Mouse (Mus musculus): ENCODE data around the gene Hoxd13. TPM values are rescaled to one million over a fixed set of nuclear protein-coding genes. Genes with fewer than 3 reads are reported as not detected.
A peak's percentile ranks its signal among the peaks of the same experiment; 100 is the strongest.

The Hoxd13 gene
- not detected in 2 replicates for polyA plus RNA-seq (2014; fragmentation: Nextera tagmentation; extraction: Ambion mirVana)

- peak; percentile 74 for ATAC-seq (replicated peaks; ENCODE audit: low FRiP score)
- WGBS: 0% methylated on average over 18 of the region's 51 CpGs
Observed at GRCm38 (mm10) chr2:74667842-74668357, at the start of gene Hoxd13. TSS of gene Hoxd13 (plus strand) at chr2:74668310.

GRCm38 (mm10) chr2:74619676-74620246 is 48.3 kb upstream of the Hoxd13 start:
- Histone ChIP-seq H3K9me3 (ENCODE audit: control insufficient read depth, low read length) (no peaks in the 10 kb centered on the region), H3K9ac (ENCODE audit: low read length) (no peak overlapping the region), H3K27ac (ENCODE audit: low read depth, low read length) (no peak overlapping the region), H3K4me3 (ENCODE audit: low read depth, low read length) (no peak overlapping the region), H3K36me3 (ENCODE audit: control insufficient read depth, insufficient read depth, low read length) (no peaks in the 10 kb centered on the region), H3K27me3 (ENCODE audit: control insufficient read depth, insufficient read depth, low read length) (no peaks in the 10 kb centered on the region), H3K4me1 (replicated peaks; ENCODE audit: control insufficient read depth, insufficient read depth, low read length) (no peaks in the 10 kb centered on the region), H3K4me2 (ENCODE audit: low read depth, low read length, severe bottlenecking) (no peak overlapping the region)
- ATAC-seq (replicated peaks; ENCODE audit: low FRiP score): no peak
- DNase-seq (ENCODE audit: low spot score): no peak
- 87% methylated on average over 3 of the region's 3 CpGs for WGBS

More at GRCm38 (mm10) chr2:74667842-74668357, at the start of gene Hoxd13:
- Histone ChIP-seq H3K27ac (ENCODE audit: low read depth, low read length) (no peak within 1 kb of the TSS), H3K27me3 (ENCODE audit: control insufficient read depth, insufficient read depth, low read length) (peaks cover 95% of the 10 kb centered on the region), H3K4me3 (ENCODE audit: low read depth, low read length) (peak within 1 kb of the TSS; percentile 28), H3K9ac (ENCODE audit: low read length) (no peak within 1 kb of the TSS), H3K4me1 (replicated peaks; ENCODE audit: control insufficient read depth, insufficient read depth, low read length) (peaks cover 8% of the 10 kb centered on the region; the same call in 1 of the 2 replicates), H3K9me3 (ENCODE audit: control insufficient read depth, low read length) (no peaks in the 10 kb centered on the region), H3K4me2 (ENCODE audit: low read depth, low read length, severe bottlenecking) (peak within 1 kb of the TSS; percentile 50), H3K36me3 (ENCODE audit: control insufficient read depth, insufficient read depth, low read length) (no peaks in the 10 kb centered on the region)
- peak; percentile 75 for DNase-seq (ENCODE audit: low spot score)

- no peaks in the 10 kb centered on the region for H3K4me1 ChIP-seq (replicated peaks; ENCODE audit: control insufficient read depth, insufficient read depth, low read length)
- no peak overlapping the region for H3K4me2 ChIP-seq (ENCODE audit: low read depth, low read length, severe bottlenecking)
- no peaks in the 10 kb centered on the region for H3K27me3 ChIP-seq (ENCODE audit: control insufficient read depth, insufficient read depth, low read length)
- H3K9ac ChIP-seq (ENCODE audit: low read length): no peak overlapping the region
- no peak overlapping the region for H3K27ac ChIP-seq (ENCODE audit: low read depth, low read length)
- 90% methylated on average over 10 of the region's 10 CpGs for WGBS
- no peaks in the 10 kb centered on the region for H3K9me3 ChIP-seq (ENCODE audit: control insufficient read depth, low read length)
- DNase-seq (ENCODE audit: low spot score): no peak
- H3K4me3 ChIP-seq (ENCODE audit: low read depth, low read length): no peak overlapping the region
- ATAC-seq (replicated peaks; ENCODE audit: low FRiP score): no peak
- no peaks in the 10 kb centered on the region for H3K36me3 ChIP-seq (ENCODE audit: control insufficient read depth, insufficient read depth, low read length)
Observed at GRCm38 (mm10) chr2:74620368-74620767, 47.7 kb upstream of the Hoxd13 start.

- H3K4me1 ChIP-seq (replicated peaks; ENCODE audit: control insufficient read depth, insufficient read depth, low read length): no peaks in the 10 kb centered on the region
- WGBS: 69% methylated on average over 4 of the region's 4 CpGs
- no peaks in the 10 kb centered on the region for H3K36me3 ChIP-seq (ENCODE audit: control insufficient read depth, insufficient read depth, low read length)
- DNase-seq (ENCODE audit: low spot score) (no peak), ATAC-seq (replicated peaks; ENCODE audit: low FRiP score) (no peak)
- no peaks in the 10 kb centered on the region for H3K27me3 ChIP-seq (ENCODE audit: control insufficient read depth, insufficient read depth, low read length)
- no peak overlapping the region for H3K9ac ChIP-seq (ENCODE audit: low read length)
- H3K9me3 ChIP-seq (ENCODE audit: control insufficient read depth, low read length): no peaks in the 10 kb centered on the region
- no peak overlapping the region for H3K4me3 ChIP-seq (ENCODE audit: low read depth, low read length)
- no peak overlapping the region for H3K27ac ChIP-seq (ENCODE audit: low read depth, low read length)
- H3K4me2 ChIP-seq (ENCODE audit: low read depth, low read length, severe bottlenecking): no peak overlapping the region
Observed at GRCm38 (mm10) chr2:74635412-74635811, 32.7 kb upstream of the Hoxd13 start.

- no peak for DNase-seq (ENCODE audit: low spot score)
- Histone ChIP-seq H3K4me3 (ENCODE audit: low read depth, low read length) (no peak overlapping the region), H3K27ac (ENCODE audit: low read depth, low read length) (no peak overlapping the region), H3K4me1 (replicated peaks; ENCODE audit: control insufficient read depth, insufficient read depth, low read length) (no peaks in the 10 kb centered on the region), H3K27me3 (ENCODE audit: control insufficient read depth, insufficient read depth, low read length) (peaks cover 30% of the 10 kb centered on the region), H3K9ac (ENCODE audit: low read length) (no peak overlapping the region), H3K36me3 (ENCODE audit: control insufficient read depth, insufficient read depth, low read length) (no peaks in the 10 kb centered on the region), H3K9me3 (ENCODE audit: control insufficient read depth, low read length) (no peaks in the 10 kb centered on the region), H3K4me2 (ENCODE audit: low read depth, low read length, severe bottlenecking) (no peak overlapping the region)
- ATAC-seq (replicated peaks; ENCODE audit: low FRiP score): no peak
- WGBS: 81% methylated on average over 5 of the region's 5 CpGs
Observed at GRCm38 (mm10) chr2:74642431-74642830, 25.7 kb upstream of the Hoxd13 start.

GRCm38 (mm10) chr2:74645631-74646030 is 22.5 kb upstream of the Hoxd13 start:
- H3K9ac ChIP-seq (ENCODE audit: low read length): no peak overlapping the region
- H3K4me1 ChIP-seq (replicated peaks; ENCODE audit: control insufficient read depth, insufficient read depth, low read length): no peaks in the 10 kb centered on the region
- no peak overlapping the region for H3K4me3 ChIP-seq (ENCODE audit: low read depth, low read length)
- H3K27ac ChIP-seq (ENCODE audit: low read depth, low read length): no peak overlapping the region
- peaks cover 62% of the 10 kb centered on the region for H3K27me3 ChIP-seq (ENCODE audit: control insufficient read depth, insufficient read depth, low read length)
- H3K36me3 ChIP-seq (ENCODE audit: control insufficient read depth, insufficient read depth, low read length): no peaks in the 10 kb centered on the region
- no peak for DNase-seq (ENCODE audit: low spot score)
- ATAC-seq (replicated peaks; ENCODE audit: low FRiP score): no peak
- no peaks in the 10 kb centered on the region for H3K9me3 ChIP-seq (ENCODE audit: control insufficient read depth, low read length)
- H3K4me2 ChIP-seq (ENCODE audit: low read depth, low read length, severe bottlenecking): no peak overlapping the region
- WGBS: 85% methylated on average over 3 of the region's 3 CpGs

GRCm38 (mm10) chr2:74647082-74647864 is 20.8 kb upstream of the Hoxd13 start:
- DNase-seq (ENCODE audit: low spot score): no peak
- H3K4me2 ChIP-seq (ENCODE audit: low read depth, low read length, severe bottlenecking): no peak overlapping the region
- H3K27ac ChIP-seq (ENCODE audit: low read depth, low read length): no peak overlapping the region
- no peaks in the 10 kb centered on the region for H3K36me3 ChIP-seq (ENCODE audit: control insufficient read depth, insufficient read depth, low read length)
- WGBS: 14% methylated on average over 7 of the region's 7 CpGs
- no peaks in the 10 kb centered on the region for H3K9me3 ChIP-seq (ENCODE audit: control insufficient read depth, low read length)
- no peaks in the 10 kb centered on the region for H3K4me1 ChIP-seq (replicated peaks; ENCODE audit: control insufficient read depth, insufficient read depth, low read length)
- H3K9ac ChIP-seq (ENCODE audit: low read length): no peak overlapping the region
- no peak overlapping the region for H3K4me3 ChIP-seq (ENCODE audit: low read depth, low read length)
- H3K27me3 ChIP-seq (ENCODE audit: control insufficient read depth, insufficient read depth, low read length): peaks cover 77% of the 10 kb centered on the region
- no peak for ATAC-seq (replicated peaks; ENCODE audit: low FRiP score)

- no peak for DNase-seq (ENCODE audit: low spot score)
- WGBS: 40% methylated on average over 2 of the region's 2 CpGs
- H3K9ac ChIP-seq (ENCODE audit: low read length): no peak overlapping the region
Observed at GRCm38 (mm10) chr2:74652996-74653340, 15.1 kb upstream of the Hoxd13 start.

More at GRCm38 (mm10) chr2:74652996-74653340, 15.1 kb upstream of the Hoxd13 start:
- Histone ChIP-seq H3K4me1 (replicated peaks; ENCODE audit: control insufficient read depth, insufficient read depth, low read length) (peaks cover 8% of the 10 kb centered on the region; the same call in 1 of the 2 replicates), H3K27ac (ENCODE audit: low read depth, low read length) (no peak overlapping the region), H3K4me2 (ENCODE audit: low read depth, low read length, severe bottlenecking) (no peak overlapping the region), H3K9me3 (ENCODE audit: control insufficient read depth, low read length) (no peaks in the 10 kb centered on the region), H3K36me3 (ENCODE audit: control insufficient read depth, insufficient read depth, low read length) (no peaks in the 10 kb centered on the region), H3K27me3 (ENCODE audit: control insufficient read depth, insufficient read depth, low read length) (peaks cover 85% of the 10 kb centered on the region), H3K4me3 (ENCODE audit: low read depth, low read length) (no peak overlapping the region)
- ATAC-seq (replicated peaks; ENCODE audit: low FRiP score): no peak
